Mouse (Mus musculus) erythroblast, embryonic 14.5 days (primary cell): ENCODE measurements around the gene Tmem182.

Source experiments
- GATA1 ChIP-seq: IDR thresholded peaks from 2 replicates; pipeline ENCODE4 v1.6.1; 2012; ENCODE audit warnings: low read length, inconsistent platforms, mixed read lengths
- TAL1 ChIP-seq: IDR thresholded peaks from 3 replicates; pipeline ENCODE4 v1.6.1; 2012; ENCODE audit warnings: low read length, inconsistent platforms, mixed read lengths

GRCm38 (mm10) chr1:40879526-40879925, 74.1 kb downstream of the Tmem182 start:
- TF ChIP-seq GATA1 (no peak), TAL1 (no peak)
